Mouse (Mus musculus) embryonic fibroblast, embryonic 13.5 days (primary cell): ENCODE results near the gene Olig2. TPM values are rescaled to one million over a fixed set of nuclear protein-coding genes. Genes with fewer than 3 reads are reported as not detected.

ENCODE experiments used
- H3K27ac ChIP-seq: 2 replicates; pipeline ENCODE4 v1.5.1; 2012; ENCODE audit warnings: low read length, control low read depth, inconsistent platforms; ENCODE audit not compliant: insufficient read depth
- H3K4me1 ChIP-seq: 2 replicates; pipeline ENCODE4 v1.6.1; 2011; ENCODE audit warnings: low read length; ENCODE audit not compliant: control insufficient read depth, insufficient read depth
- H3K4me3 ChIP-seq: 2 replicates; pipeline ENCODE4 v1.5.1; 2011; ENCODE audit warnings: mild to moderate bottlenecking, control low read depth, low read length; ENCODE audit not compliant: insufficient read depth
- CTCF ChIP-seq: IDR thresholded peaks from 2 replicates; pipeline ENCODE4 v1.5.1; 2011; ENCODE audit warnings: mild to moderate bottlenecking, control low read depth, low read length, moderate library complexity, borderline replicate concordance; ENCODE audit not compliant: insufficient read depth
- POLR2A ChIP-seq: IDR thresholded peaks from 2 replicates; pipeline ENCODE4 v1.6.1; 2011; ENCODE audit warnings: low read depth, mild to moderate bottlenecking, control low read depth, low read length, moderate library complexity
- polyA plus RNA-seq: library from polyadenylated mRNA; stranded (reverse); fragments of >200 nt; gene quantifications from 2 replicates; pipeline ENCODE4 v1.2.4, GENCODE M21; 2011; ENCODE audit warnings: low read depth; ENCODE audit not compliant: missing spikeins, insufficient read length

Olig2 gene
- polyA plus RNA-seq, 1 experiment, result 0.21 TPM

GRCm38 (mm10) chr16:91270982-91271549 lies 45.8 kb downstream of the Olig2 start:
- Histone ChIP-seq H3K27ac (no peak overlapping the region), H3K4me3 (no peak overlapping the region), H3K4me1 (no peaks in the 10 kb centered on the region)
- TF ChIP-seq CTCF, result no peak
- TF ChIP-seq POLR2A, result no peak

GRCm38 (mm10) chr16:91271634-91272033 lies 46.4 kb downstream of the Olig2 start:
- no peak for TF ChIP-seq CTCF
- TF ChIP-seq POLR2A, result no peak
- Histone ChIP-seq H3K4me1 (no peaks in the 10 kb centered on the region), H3K4me3 (no peak overlapping the region), H3K27ac (no peak overlapping the region)

Other genes with a start within 250 kb of the Olig2 start
- gene Synj1, start 214.1 kb upstream of the Olig2 start, polyA plus RNA-seq, result 20.0 and 22.7 TPM in 2 replicates
- 60.7 and 90.4 TPM in 2 replicates for gene Paxbp1, start 180.9 kb upstream of the Olig2 start, polyA plus RNA-seq
- gene 4932438H23Rik, start 130.3 kb upstream of the Olig2 start, polyA plus RNA-seq, result 0.27 TPM in 1 of 2 replicates, not detected in the other
- 0.47 TPM in 1 of 2 replicates, not detected in the other for gene Olig1, start 44.3 kb downstream of the Olig2 start, polyA plus RNA-seq
- gene Ifnar2, start 147.3 kb downstream of the Olig2 start, polyA plus RNA-seq, result 54.8 and 68.1 TPM in 2 replicates
- gene Gm21970, start 166.3 kb downstream of the Olig2 start, polyA plus RNA-seq, result 9.3 TPM in 1 of 2 replicates, not detected in the other
- 29.0 and 34.6 TPM in 2 replicates for gene Il10rb, start 180.7 kb downstream of the Olig2 start, polyA plus RNA-seq